8 mouse cellular contexts compared by ENCODE assay signal in genomic region chr19:60757099-60757785, GRCm38 (mm10). TPM values are rescaled to one million over a fixed set of nuclear protein-coding genes. Genes with fewer than 3 reads are reported as not detected.
DNase-seq lines count a peak whose midpoint lies in the region; ATAC-seq and TF ChIP-seq lines count a peak whose summit lies in the region.

No protein-coding gene starts in this region.

- no peak for TF ChIP-seq POLR2A in heart, adult 2 months (IDR thresholded peaks at IDR 0.05; ENCODE audit: insufficient read depth, low read depth, low read length)
- TF ChIP-seq POLR2A in thymus, adult 2 months (IDR thresholded peaks at IDR 0.05; ENCODE audit: control insufficient read depth, extremely low read depth, insufficient read depth, low read length, poor library complexity): no peak

- H3K79me2 ChIP-seq in heart, adult 2 months (replicated peaks; ENCODE audit: control insufficient read depth, insufficient read depth, low read length): no peaks in the 10 kb centered on the region

- no peak for ATAC-seq in liver, embryonic 12.5 days
- no peak for ATAC-seq in inflammation-experienced regulatory T-cells, adult 6 months

- H3K4me1 ChIP-seq in heart, adult 2 months (ENCODE audit: control insufficient read depth, insufficient read depth, low read length): peaks cover 3% of the 10 kb centered on the region; the same call in 1 of the 2 replicates
- peaks cover 10% of the 10 kb centered on the region for H3K4me1 ChIP-seq in thymus, adult 2 months (replicated peaks; ENCODE audit: control insufficient read depth, insufficient read depth, low read length)
- H3K4me1 ChIP-seq in liver, embryonic 12.5 days: peaks cover 36% of the 10 kb centered on the region

- H3K4me2 ChIP-seq in liver, embryonic 12.5 days: peak overlapping the region; percentile 100

- H3K36me3 ChIP-seq in heart, adult 2 months (ENCODE audit: control insufficient read depth, insufficient read depth, low read length): no peaks in the 10 kb centered on the region; the same call in 1 of the 2 replicates
- H3K36me3 ChIP-seq in thymus, adult 2 months (ENCODE audit: control insufficient read depth, insufficient read depth, low read length): peaks cover 13% of the 10 kb centered on the region
- H3K36me3 ChIP-seq in liver, embryonic 12.5 days: peaks cover 25% of the 10 kb centered on the region

- no peaks in the 10 kb centered on the region for H3K9me3 ChIP-seq in liver, embryonic 12.5 days (replicated peaks)

- WGBS in heart, adult 2 months: 11% methylated on average over 25 of the region's 25 CpGs
- WGBS in thymus, adult 2 months: 10% methylated on average over 25 of the region's 25 CpGs
- 6% methylated on average over 25 of the region's 25 CpGs for WGBS in liver, embryonic 12.5 days (ENCODE audit: insufficient replicate concordance)

- DNase-seq in heart, adult 2 months: no peak
- no peak for DNase-seq in heart, postnatal 36 days
- DNase-seq in thymus, adult 2 months: no peak
- no peak for DNase-seq in thymus, adult 18-20 months
- peak; percentile 6 for DNase-seq in telencephalon, adult 2 months (ENCODE audit: low read depth, low spot score)
- no peak for DNase-seq in urinary bladder, adult 18-20 months (ENCODE audit: low spot score in 2 of 2)

- H3K27me3 ChIP-seq in heart, adult 2 months (ENCODE audit: control insufficient read depth, insufficient read depth, low read length): no peaks in the 10 kb centered on the region; the same call in 1 of the 2 replicates
- H3K27me3 ChIP-seq in thymus, adult 2 months (ENCODE audit: control insufficient read depth, insufficient read depth, low read length): no peaks in the 10 kb centered on the region; the same call in 1 of the 2 replicates
- peaks cover 63% of the 10 kb centered on the region for H3K27me3 ChIP-seq in liver, embryonic 12.5 days (replicated peaks)

- peak overlapping the region; percentile 58; the same call in 1 of the 2 replicates for H3K9ac ChIP-seq in heart, adult 2 months (ENCODE audit: low read depth, low read length)
- H3K9ac ChIP-seq in liver, embryonic 12.5 days: peak overlapping the region; percentile 73

- peak overlapping the region; percentile 62 for H3K4me3 ChIP-seq in heart, adult 2 months
- H3K4me3 ChIP-seq in thymus, adult 2 months (ENCODE audit: control insufficient read depth, insufficient read depth, low read length): peak overlapping the region; percentile 73
- H3K4me3 ChIP-seq in liver, embryonic 12.5 days: peak overlapping the region; percentile 73

- no peak overlapping the region for H3K27ac ChIP-seq in heart, adult 2 months
- no peak overlapping the region for H3K27ac ChIP-seq in thymus, adult 2 months (ENCODE audit: control insufficient read depth, insufficient read depth, low read length)
- H3K27ac ChIP-seq in liver, embryonic 12.5 days: no peak overlapping the region

- intact Hi-C loops in heart, adult 2 months (cut with DNase I): no loop called here
- intact Hi-C loops in heart, postnatal 36 days (cut with DNase I): no loop called here

- TF ChIP-seq CTCF in heart, adult 2 months (IDR thresholded peaks at IDR 0.05): no peak
- no peak for TF ChIP-seq CTCF in thymus, adult 2 months (IDR thresholded peaks at IDR 0.05; ENCODE audit: borderline replicate concordance, control insufficient read depth, extremely low read depth, insufficient read depth, low read length, poor library complexity)

- no peak for TF ChIP-seq EP300 in heart, adult 2 months (IDR thresholded peaks at IDR 0.05; ENCODE audit: insufficient read depth, low read depth, low read length)

RNA-seq across cellular contexts. Expression of gene Nanos1, which starts 1.5 kb away (rescaled TPM):
- total RNA-seq in heart, adult 2 months (2021): under 1 TPM; 0.20 to 0.29 TPM
- 0.03 and 0.14 TPM in 2 replicates for polyA plus RNA-seq in heart, adult 2 months (2012; rRNA removed)
- under 1 TPM; 0.16 to 0.25 TPM for total RNA-seq in heart, postnatal 36 days (2021)
- polyA plus RNA-seq in thymus, adult 2 months (2012; rRNA removed): 2.2 and 3.4 TPM in 2 replicates
- 1.3 and 1.6 TPM in 2 replicates for polyA plus RNA-seq in liver, embryonic 12.5 days (2016; fragmentation: Nextera tagmentation; extraction: Ambion mirVana)
- polyA plus RNA-seq in inflammation-experienced regulatory T-cells, adult 6 months (2017; shearing (Covaris generic)): 1 to 10 TPM; 1.5 to 3.0 (median 2.4) TPM

RNA-seq across cellular contexts. Expression of gene Eif3a, which starts 33.2 kb away (rescaled TPM):
- 100 to 1,000 TPM in 1 of 2 experiments, 10 to 100 TPM in 1; 95.4 to 105 TPM for total RNA-seq in heart, adult 2 months (2021)
- 24.0 and 53.1 TPM in 2 replicates for polyA plus RNA-seq in heart, adult 2 months (2012; rRNA removed)
- total RNA-seq in heart, postnatal 36 days (2021): 100 to 1,000 TPM; 104 to 107 TPM
- 43.3 and 45.1 TPM in 2 replicates for polyA plus RNA-seq in thymus, adult 2 months (2012; rRNA removed)
- polyA plus RNA-seq in liver, embryonic 12.5 days (2016; fragmentation: Nextera tagmentation; extraction: Ambion mirVana): 131 and 132 TPM in 2 replicates
- polyA plus RNA-seq in inflammation-experienced regulatory T-cells, adult 6 months (2017; shearing (Covaris generic)): 100 to 1,000 TPM; 117 to 136 (median 120) TPM

RNA-seq across cellular contexts. Expression of gene Fam45a, which starts 54.1 kb away (rescaled TPM):
- total RNA-seq in heart, adult 2 months (2021): 10 to 100 TPM; 17.4 to 18.9 TPM
- polyA plus RNA-seq in heart, adult 2 months (2012; rRNA removed): 8.7 and 15.6 TPM in 2 replicates
- total RNA-seq in heart, postnatal 36 days (2021): 10 to 100 TPM; 12.5 to 15.6 TPM
- polyA plus RNA-seq in thymus, adult 2 months (2012; rRNA removed): 7.7 and 11.5 TPM in 2 replicates
- 25.4 and 25.7 TPM in 2 replicates for polyA plus RNA-seq in liver, embryonic 12.5 days (2016; fragmentation: Nextera tagmentation; extraction: Ambion mirVana)
- 10 to 100 TPM; 55.3 to 62.1 (median 61.5) TPM for polyA plus RNA-seq in inflammation-experienced regulatory T-cells, adult 6 months (2017; shearing (Covaris generic))
